Mouse (Mus musculus): Measurements from ENCODE around the gene Prdm2.

- TF ChIP-seq TAL1 (IDR thresholded peaks at IDR 0.05; ENCODE audit: low read length) (no peak), GATA1 (IDR thresholded peaks at IDR 0.05; ENCODE audit: low read length) (no peak)
These were observed 56.9 kb downstream of the Prdm2 start for GRCm38 (mm10) chr4:143155871-143156270.
